Mouse (Mus musculus): Measurements from ENCODE around the gene Ccdc14. TPM values are rescaled to one million over a fixed set of nuclear protein-coding genes. Genes with fewer than 3 reads are reported as not detected.

The Ccdc14 gene
- polyA plus RNA-seq, 1 experiment from 2014 or later: 8.6 TPM

GRCm38 (mm10) chr16:34752977-34753376 lies 62.6 kb downstream of the Ccdc14 start:
- WGBS: 75% methylated on average over 3 of the region's 3 CpGs
- Histone ChIP-seq H3K4me2 (no peak overlapping the region), H3K4me3 (replicated peaks) (no peak overlapping the region), H3K9me3 (no peaks in the 10 kb centered on the region), H3K27ac (no peak overlapping the region), H3K9ac (replicated peaks) (no peak overlapping the region), H3K36me3 (no peaks in the 10 kb centered on the region), H3K27me3 (no peaks in the 10 kb centered on the region), H3K4me1 (replicated peaks) (peaks cover 29% of the 10 kb centered on the region)
- no peak for ATAC-seq (ENCODE audit: insufficient number of reproducible peaks, insufficient read depth, low FRiP score, low TSS enrichment, low read depth)

DNA sequence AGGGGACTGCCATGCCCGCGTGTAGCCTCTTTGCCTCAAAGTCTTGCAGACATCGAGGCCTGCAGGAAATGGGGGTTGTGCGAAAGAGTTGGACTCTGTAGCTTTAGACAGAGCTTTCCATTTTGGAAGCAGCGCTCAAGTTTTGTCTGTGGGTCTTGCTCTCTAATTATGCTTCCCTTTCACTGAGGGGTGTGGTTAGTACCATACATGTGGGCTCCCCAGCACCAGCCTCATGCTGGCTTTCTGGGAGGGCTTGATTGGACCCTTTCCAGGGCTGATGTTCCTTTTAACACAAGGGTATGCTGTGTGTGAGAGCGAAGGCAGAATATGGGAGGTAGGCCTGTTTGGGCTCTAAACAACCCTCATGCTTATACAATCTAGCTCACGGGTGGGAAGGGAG lies 66.6 kb downstream of the Ccdc14 start:
- WGBS: 80% methylated on average over 7 of the region's 7 CpGs
- Histone ChIP-seq H3K4me2 (no peak overlapping the region), H3K9me3 (no peaks in the 10 kb centered on the region), H3K27ac (no peak overlapping the region), H3K27me3 (no peaks in the 10 kb centered on the region), H3K9ac (replicated peaks) (no peak overlapping the region), H3K4me3 (replicated peaks) (no peak overlapping the region), H3K36me3 (no peaks in the 10 kb centered on the region), H3K4me1 (replicated peaks) (peaks cover 9% of the 10 kb centered on the region)
- ATAC-seq (ENCODE audit: insufficient number of reproducible peaks, insufficient read depth, low FRiP score, low TSS enrichment, low read depth): no peak

DNA sequence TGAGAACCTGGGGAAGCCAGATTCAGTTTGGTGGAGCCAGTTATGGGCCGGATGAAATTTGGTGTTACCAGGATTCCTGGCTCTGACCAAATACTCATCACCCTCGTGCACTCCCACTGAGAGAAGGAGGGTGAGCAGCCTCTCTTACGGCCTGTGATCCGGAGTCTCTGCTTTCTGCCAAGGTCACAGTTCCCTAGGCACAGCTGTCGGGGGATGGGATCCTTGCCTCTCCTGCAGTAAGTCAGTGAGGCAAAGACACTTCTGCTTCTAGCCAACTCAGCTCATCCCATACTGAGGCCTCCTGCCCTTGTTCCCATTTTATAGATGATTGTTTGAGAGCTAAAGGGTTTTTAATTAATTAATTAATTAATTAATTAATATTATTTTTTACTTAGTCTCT lies 67.8 kb downstream of the Ccdc14 start:
- no peaks in the 10 kb centered on the region for H3K27me3 ChIP-seq
- no peak overlapping the region for H3K9ac ChIP-seq (replicated peaks)
- no peak overlapping the region for H3K27ac ChIP-seq
- 65% methylated on average over 5 of the region's 5 CpGs for whole genome bisulfite sequencing
- peaks cover 9% of the 10 kb centered on the region for H3K4me1 ChIP-seq (replicated peaks)
- no peaks in the 10 kb centered on the region for H3K9me3 ChIP-seq
- H3K4me3 ChIP-seq (replicated peaks): no peak overlapping the region
- H3K4me2 ChIP-seq: no peak overlapping the region
- H3K36me3 ChIP-seq: no peaks in the 10 kb centered on the region
- ATAC-seq (ENCODE audit: insufficient number of reproducible peaks, insufficient read depth, low FRiP score, low TSS enrichment, low read depth): no peak

- 90% methylated on average over 9 of the region's 9 CpGs for WGBS
- no peaks in the 10 kb centered on the region for H3K36me3 ChIP-seq
- H3K4me2 ChIP-seq: no peak overlapping the region
- H3K27ac ChIP-seq: no peak overlapping the region
- H3K27me3 ChIP-seq: no peaks in the 10 kb centered on the region
- H3K9ac ChIP-seq (replicated peaks): no peak overlapping the region
- H3K9me3 ChIP-seq: 0 out of 2 replicates have a peak, but pooled peaks cover 4% of the 10 kb centered on the region
- H3K4me3 ChIP-seq (replicated peaks): no peak overlapping the region
- H3K4me1 ChIP-seq (replicated peaks): no peaks in the 10 kb centered on the region
- no peak for ATAC-seq (ENCODE audit: insufficient number of reproducible peaks, insufficient read depth, low FRiP score, low TSS enrichment, low read depth)
Observed at GRCm38 (mm10) chr16:34763959-34764591, 73.7 kb downstream of the Ccdc14 start.

GRCm38 (mm10) chr16:34765666-34766065 lies 75.2 kb downstream of the Ccdc14 start:
- ATAC-seq (ENCODE audit: insufficient number of reproducible peaks, insufficient read depth, low FRiP score, low TSS enrichment, low read depth): no peak
- no peaks in the 10 kb centered on the region for H3K4me1 ChIP-seq (replicated peaks)
- whole genome bisulfite sequencing: 75% methylated on average over 1 of the region's 1 CpGs
- H3K27ac ChIP-seq: no peak overlapping the region
- no peak overlapping the region for H3K4me2 ChIP-seq
- H3K27me3 ChIP-seq: no peaks in the 10 kb centered on the region
- no peak overlapping the region for H3K9ac ChIP-seq (replicated peaks)
- no peak overlapping the region for H3K4me3 ChIP-seq (replicated peaks)
- 0 out of 2 replicates have a peak, but pooled peaks cover 4% of the 10 kb centered on the region for H3K9me3 ChIP-seq
- H3K36me3 ChIP-seq: no peaks in the 10 kb centered on the region

GRCm38 (mm10) chr16:34766193-34766592 lies 75.8 kb downstream of the Ccdc14 start:
- no peaks in the 10 kb centered on the region for H3K36me3 ChIP-seq
- no peak overlapping the region for H3K27ac ChIP-seq
- H3K4me3 ChIP-seq (replicated peaks): no peak overlapping the region
- H3K9ac ChIP-seq (replicated peaks): no peak overlapping the region
- H3K4me2 ChIP-seq: no peak overlapping the region
- 0 out of 2 replicates have a peak, but pooled peaks cover 4% of the 10 kb centered on the region for H3K9me3 ChIP-seq
- WGBS: 93% methylated on average over 1 of the region's 1 CpGs
- ATAC-seq (ENCODE audit: insufficient number of reproducible peaks, insufficient read depth, low FRiP score, low TSS enrichment, low read depth): no peak
- H3K4me1 ChIP-seq (replicated peaks): no peaks in the 10 kb centered on the region
- no peaks in the 10 kb centered on the region for H3K27me3 ChIP-seq

- Histone ChIP-seq H3K27me3 (no peaks in the 10 kb centered on the region), H3K4me1 (replicated peaks) (no peaks in the 10 kb centered on the region), H3K9ac (replicated peaks) (no peak overlapping the region), H3K36me3 (no peaks in the 10 kb centered on the region), H3K4me3 (replicated peaks) (no peak overlapping the region), H3K9me3 (0 out of 2 replicates have a peak, but pooled peaks cover 4% of the 10 kb centered on the region), H3K27ac (no peak overlapping the region), H3K4me2 (no peak overlapping the region)
- 80% methylated on average over 2 of the region's 2 CpGs for WGBS
- ATAC-seq (ENCODE audit: insufficient number of reproducible peaks, insufficient read depth, low FRiP score, low TSS enrichment, low read depth): no peak
Observed at GRCm38 (mm10) chr16:34767443-34767842, 77.0 kb downstream of the Ccdc14 start.

DNA sequence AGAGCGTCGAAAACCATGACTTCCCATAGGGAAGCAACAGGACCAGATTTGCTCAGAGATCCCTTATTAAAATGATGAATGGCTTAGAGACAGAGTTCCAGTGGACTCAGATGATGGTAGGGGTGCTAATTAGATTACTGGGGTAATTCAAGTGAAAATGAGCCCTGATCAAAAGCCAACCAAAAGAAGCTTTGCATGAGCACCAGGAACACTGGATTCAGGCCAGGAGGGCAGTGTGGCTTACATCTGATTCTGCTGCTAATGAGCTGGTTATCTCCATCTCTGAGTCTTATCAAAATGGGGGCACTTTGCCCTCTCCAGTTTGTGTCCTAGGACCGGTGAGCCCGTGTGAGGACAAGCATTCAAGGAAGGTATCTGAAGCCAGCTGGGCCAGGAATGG lies 78.0 kb downstream of the Ccdc14 start:
- H3K36me3 ChIP-seq: no peaks in the 10 kb centered on the region

GRCm38 (mm10) chr16:34770127-34770526 lies 79.7 kb downstream of the Ccdc14 start:
- H3K4me1 ChIP-seq (replicated peaks): no peaks in the 10 kb centered on the region
- no peak overlapping the region for H3K27ac ChIP-seq
- H3K4me2 ChIP-seq: no peak overlapping the region
- 91% methylated on average over 4 of the region's 4 CpGs for WGBS
- H3K36me3 ChIP-seq: no peaks in the 10 kb centered on the region
- 0 out of 2 replicates have a peak, but pooled peaks cover 4% of the 10 kb centered on the region for H3K9me3 ChIP-seq
- H3K9ac ChIP-seq (replicated peaks): no peak overlapping the region
- no peak for ATAC-seq (ENCODE audit: insufficient number of reproducible peaks, insufficient read depth, low FRiP score, low TSS enrichment, low read depth)
- no peaks in the 10 kb centered on the region for H3K27me3 ChIP-seq
- H3K4me3 ChIP-seq (replicated peaks): no peak overlapping the region

More for the DNA sequence above, 78.0 kb downstream of the Ccdc14 start:
- 61% methylated on average over 4 of the region's 4 CpGs for WGBS
- Histone ChIP-seq H3K4me2 (no peak overlapping the region), H3K9me3 (0 out of 2 replicates have a peak, but pooled peaks cover 4% of the 10 kb centered on the region), H3K9ac (replicated peaks) (no peak overlapping the region), H3K27ac (no peak overlapping the region), H3K4me3 (replicated peaks) (no peak overlapping the region), H3K27me3 (no peaks in the 10 kb centered on the region), H3K4me1 (replicated peaks) (no peaks in the 10 kb centered on the region)
- ATAC-seq (ENCODE audit: insufficient number of reproducible peaks, insufficient read depth, low FRiP score, low TSS enrichment, low read depth): no peak

GRCm38 (mm10) chr16:34772445-34773032 lies 82.1 kb downstream of the Ccdc14 start:
- Histone ChIP-seq H3K27me3 (no peaks in the 10 kb centered on the region), H3K4me2 (no peak overlapping the region), H3K9me3 (no peaks in the 10 kb centered on the region), H3K9ac (replicated peaks) (no peak overlapping the region), H3K4me3 (replicated peaks) (no peak overlapping the region), H3K4me1 (replicated peaks) (no peaks in the 10 kb centered on the region), H3K36me3 (no peaks in the 10 kb centered on the region), H3K27ac (no peak overlapping the region)
- ATAC-seq (ENCODE audit: insufficient number of reproducible peaks, insufficient read depth, low FRiP score, low TSS enrichment, low read depth): no peak
- 89% methylated on average over 4 of the region's 4 CpGs for WGBS
